Mouse (Mus musculus) limb, embryonic 14.5 days (tissue): ENCODE results near the gene Smad5. TPM values are rescaled to one million over a fixed set of nuclear protein-coding genes. Genes with fewer than 3 reads are reported as not detected.

Experiments used
- ATAC-seq: fragments of 200-750 bp; cut with Nextera tagmentation; 2 replicates; pipeline ENCODE4 v1.8.0; 2017; ENCODE audit warnings: low read depth, moderate number of reproducible peaks, moderate TSS enrichment; ENCODE audit not compliant: low FRiP score
- DNase-seq: peaks from one replicate; pipeline ENCODE4 v3.0.0-alpha.2; 2015; ENCODE audit warnings: low spot score
- H3K27ac ChIP-seq: fragments of 300-500 bp; sonication (generic); replicated peaks from 2 replicates; pipeline ENCODE4 v1.5.1; 2014; ENCODE audit warnings: low read depth, mild to moderate bottlenecking, low read length, moderate library complexity, mixed read lengths
- H3K27me3 ChIP-seq: fragments of 300-500 bp; sonication (generic); 2 replicates; pipeline ENCODE4 v1.6.1; 2014; ENCODE audit warnings: low read length, mixed read lengths; ENCODE audit not compliant: control insufficient read depth, insufficient read depth
- H3K36me3 ChIP-seq: fragments of 300-500 bp; sonication (generic); 2 replicates; pipeline ENCODE4 v1.6.1; 2014; ENCODE audit warnings: mild to moderate bottlenecking, low read length, moderate library complexity, mixed read lengths; ENCODE audit not compliant: control insufficient read depth, insufficient read depth
- H3K4me1 ChIP-seq: fragments of 300-500 bp; sonication (generic); 2 replicates; pipeline ENCODE4 v1.6.1; 2014; ENCODE audit warnings: antibody characterized with exemption, low read length, mixed read lengths; ENCODE audit not compliant: control insufficient read depth, insufficient read depth
- H3K4me2 ChIP-seq: fragments of 300-500 bp; sonication (generic); replicated peaks from 2 replicates; pipeline ENCODE4 v1.6.1; 2014; ENCODE audit warnings: low read depth, mild to moderate bottlenecking, low read length, moderate library complexity; ENCODE audit not compliant: severe bottlenecking
- H3K4me3 ChIP-seq: fragments of 300-500 bp; sonication (generic); replicated peaks from 2 replicates; pipeline ENCODE4 v1.5.1; 2014; ENCODE audit warnings: low read length
- H3K9ac ChIP-seq: fragments of 300-500 bp; sonication (generic); 2 replicates; pipeline ENCODE4 v1.6.1; 2014; ENCODE audit warnings: mild to moderate bottlenecking, low read depth, low read length, moderate library complexity; ENCODE audit not compliant: severe bottlenecking
- H3K9me3 ChIP-seq: fragments of 300-500 bp; sonication (generic); 2 replicates; pipeline ENCODE4 v1.6.1; 2016; ENCODE audit warnings: low read length; ENCODE audit not compliant: control insufficient read depth
- POLR2A ChIP-seq: fragments of 200-500 bp; IDR thresholded peaks from 2 replicates; pipeline ENCODE4 v1.8.0; 2012; ENCODE audit warnings: inconsistent platforms, mild to moderate bottlenecking, moderate library complexity, borderline replicate concordance; ENCODE audit not compliant: insufficient read depth, insufficient read length; ENCODE audit errors: extremely low read depth
- WGBS: fragments of 180-500 bp; shearing (Covaris S2); extraction: QIAGEN DNeasy Blood & Tissue Kit; methylation state at CpG from one replicate; pipeline ENCODE4 v1.1.7; 2014; 5-methylcytosine and 5-hydroxymethylcytosine counted together
- polyA plus RNA-seq, 2 experiments: library from polyadenylated mRNA; depleted of rRNA in 1 of 2; stranded (reverse) in 1 of 2; unstranded in 1 of 2; fragments of >200 nt; fragmentation: Nextera tagmentation in 1 of 2; extraction: Ambion mirVana in 1 of 2; gene quantifications; 2 replicates each; pipeline versions ENCODE4 v1.2.1 to v1.2.3; 2012 to 2014

Smad5 gene
- polyA plus RNA-seq, 2 experiments = 48.2 to 58.5 TPM

DNA sequence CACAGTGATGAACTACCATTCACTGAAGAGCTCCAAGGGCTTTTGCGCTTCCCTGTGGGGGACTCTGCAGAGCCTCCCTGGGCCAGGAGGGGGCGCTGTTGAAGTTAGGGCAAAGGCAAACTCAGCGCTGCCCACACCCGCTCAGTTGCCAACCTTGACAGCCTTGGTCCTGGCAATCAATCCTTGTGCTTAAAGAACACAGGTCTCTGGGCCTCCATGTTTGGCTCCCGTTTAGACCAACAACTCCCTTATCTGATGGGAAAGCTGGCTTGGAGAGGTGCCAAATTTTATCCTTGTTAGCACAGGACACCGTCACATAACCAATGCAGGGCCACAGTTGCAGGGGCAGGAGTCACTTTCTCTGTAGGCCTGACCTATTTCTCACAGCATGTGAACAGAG, 53.1 kb downstream of the Smad5 start:
- H3K27me3 ChIP-seq = peaks cover 37% of the 10 kb centered on the region
- ATAC-seq (no peak), DNase-seq (no peak)
- H3K9ac ChIP-seq = no peak overlapping the region
- peaks cover 18% of the 10 kb centered on the region; the same call in 1 of the 2 replicates for H3K4me1 ChIP-seq
- no peak overlapping the region for H3K4me3 ChIP-seq
- H3K27ac ChIP-seq = no peak overlapping the region
- TF ChIP-seq POLR2A = no peak
- no peak overlapping the region for H3K4me2 ChIP-seq
- no peaks in the 10 kb centered on the region for H3K9me3 ChIP-seq
- WGBS = 70% methylated on average over 6 of the region's 6 CpGs
- H3K36me3 ChIP-seq = no peaks in the 10 kb centered on the region

DNA sequence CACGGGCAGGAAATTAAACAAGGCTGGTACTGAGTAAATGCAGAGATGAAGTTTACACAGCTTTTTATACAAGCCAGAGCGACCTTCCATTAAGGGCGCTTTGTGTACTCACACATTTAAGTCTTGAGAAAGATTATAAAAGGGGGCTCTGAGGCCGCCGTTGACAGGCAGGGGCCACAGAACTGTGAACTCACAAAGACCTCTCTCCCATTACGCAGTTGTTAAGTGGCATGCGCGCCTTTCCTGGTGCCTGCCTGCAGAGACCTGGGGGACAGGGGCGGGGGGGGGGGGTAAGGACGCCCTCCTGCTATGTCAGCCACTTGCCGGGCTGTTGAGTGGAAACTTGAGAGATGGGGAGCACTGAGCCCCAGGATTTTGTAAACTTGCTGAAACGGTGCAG, 54.4 kb downstream of the Smad5 start:
- Histone ChIP-seq H3K36me3 (no peaks in the 10 kb centered on the region), H3K27ac (no peak overlapping the region), H3K4me3 (no peak overlapping the region), H3K4me2 (no peak overlapping the region; the same call in 1 of the 2 replicates), H3K9me3 (no peaks in the 10 kb centered on the region), H3K9ac (no peak overlapping the region), H3K4me1 (peaks cover 18% of the 10 kb centered on the region; the same call in 1 of the 2 replicates), H3K27me3 (peaks cover 23% of the 10 kb centered on the region)
- TF ChIP-seq POLR2A = no peak
- WGBS = 32% methylated on average over 12 of the region's 12 CpGs
- ATAC-seq (no peak), DNase-seq (no peak)

DNA sequence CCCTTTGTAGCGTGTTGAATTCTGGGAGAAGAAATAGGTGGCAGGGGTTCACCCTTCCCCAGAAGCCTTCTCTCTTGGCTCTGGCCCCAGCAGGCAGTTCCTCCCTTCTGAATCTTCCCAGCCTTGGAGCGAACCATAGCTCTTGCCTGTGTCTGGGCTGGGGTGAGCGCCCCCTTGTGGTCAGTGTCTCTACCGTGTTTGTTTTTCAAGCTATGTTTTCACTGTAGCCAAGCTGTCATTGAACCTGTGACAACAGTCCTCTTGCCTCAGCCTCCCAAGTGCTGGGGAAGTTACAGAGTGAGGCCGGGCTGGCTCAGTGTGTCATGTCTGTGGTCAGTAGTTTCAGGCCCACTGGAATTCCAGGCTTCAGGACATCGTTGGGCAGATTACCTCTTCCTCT, 55.7 kb downstream of the Smad5 start:
- H3K4me1 ChIP-seq = peaks cover 14% of the 10 kb centered on the region
- no peak overlapping the region for H3K9ac ChIP-seq
- H3K27ac ChIP-seq = no peak overlapping the region
- no peak for TF ChIP-seq POLR2A
- no peaks in the 10 kb centered on the region for H3K36me3 ChIP-seq
- peak; percentile 57 for DNase-seq
- peaks cover 10% of the 10 kb centered on the region for H3K27me3 ChIP-seq
- no peak overlapping the region for H3K4me3 ChIP-seq
- WGBS = 37% methylated on average over 6 of the region's 6 CpGs
- H3K9me3 ChIP-seq = no peaks in the 10 kb centered on the region
- no peak overlapping the region for H3K4me2 ChIP-seq
- ATAC-seq = 0 out of 2 replicates have a peak, but pooled peaks have one; percentile 19

- no peak for TF ChIP-seq POLR2A
- Histone ChIP-seq H3K27me3 (no peaks in the 10 kb centered on the region; the same call in 1 of the 2 replicates), H3K4me3 (no peak overlapping the region), H3K36me3 (no peaks in the 10 kb centered on the region), H3K9ac (no peak overlapping the region), H3K4me1 (peaks cover 17% of the 10 kb centered on the region), H3K27ac (no peak overlapping the region), H3K4me2 (no peak overlapping the region), H3K9me3 (no peaks in the 10 kb centered on the region)
- DNase-seq (no peak), ATAC-seq (no peak)
- 33% methylated on average over 13 of the region's 13 CpGs for WGBS
Measured at GRCm38 (mm10) chr13:56762446-56763229, 59.8 kb downstream of the Smad5 start.

- Histone ChIP-seq H3K4me1 (peaks cover 17% of the 10 kb centered on the region), H3K9me3 (no peaks in the 10 kb centered on the region), H3K9ac (no peak overlapping the region), H3K27ac (no peak overlapping the region), H3K36me3 (no peaks in the 10 kb centered on the region), H3K4me2 (peak overlapping the region; percentile 30), H3K27me3 (no peaks in the 10 kb centered on the region; the same call in 1 of the 2 replicates), H3K4me3 (no peak overlapping the region)
- no peak for TF ChIP-seq POLR2A
- ATAC-seq (no peak), DNase-seq (no peak)
- 41% methylated on average over 25 of the region's 25 CpGs for WGBS
Measured at GRCm38 (mm10) chr13:56765284-56766032, 62.6 kb downstream of the Smad5 start.
